Mouse (Mus musculus): Measurements from ENCODE around the gene E2f4.
"Not testable (repeated sequence)": the region's sequence is repeated elsewhere in the genome, so short reads cannot be mapped to it uniquely, and the experiment has no call there.

The E2f4 gene

GRCm38 (mm10) chr8:105269075-105269458 is 28.4 kb upstream of the E2f4 start:
- in situ Hi-C loops (cut with MseI, MboI): no loop called here

DNA sequence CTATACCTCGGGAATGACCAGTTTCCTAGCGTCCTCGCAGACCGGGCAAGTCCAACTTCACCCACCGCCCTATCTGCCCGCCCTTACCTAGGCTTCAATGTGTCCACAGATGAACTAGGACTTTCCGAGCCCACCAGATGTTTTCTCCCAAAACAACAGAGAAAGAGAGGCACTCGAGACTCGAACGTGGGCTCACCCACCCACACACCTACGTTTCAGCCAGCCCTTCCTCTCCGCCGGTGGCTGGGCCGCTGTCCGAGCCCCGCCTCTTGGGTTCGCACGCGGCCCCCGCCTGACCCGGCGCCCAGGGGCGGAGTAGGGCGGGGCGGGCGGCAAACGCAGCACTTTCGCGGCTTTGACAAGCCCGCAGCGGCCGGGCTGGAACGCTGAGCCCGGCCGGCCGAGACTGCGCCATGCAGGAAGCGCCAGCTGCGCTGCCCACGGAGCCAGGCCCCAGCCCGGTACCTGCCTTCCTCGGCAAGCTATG is 28.0 kb upstream of the E2f4 start, which contains the start of gene Hsf4:
TSS of gene Hsf4 (plus strand) at position 341 of the 487 bp plus-strand sequence.
- in situ Hi-C loops (cut with MseI, MboI): no loop called here

DNA sequence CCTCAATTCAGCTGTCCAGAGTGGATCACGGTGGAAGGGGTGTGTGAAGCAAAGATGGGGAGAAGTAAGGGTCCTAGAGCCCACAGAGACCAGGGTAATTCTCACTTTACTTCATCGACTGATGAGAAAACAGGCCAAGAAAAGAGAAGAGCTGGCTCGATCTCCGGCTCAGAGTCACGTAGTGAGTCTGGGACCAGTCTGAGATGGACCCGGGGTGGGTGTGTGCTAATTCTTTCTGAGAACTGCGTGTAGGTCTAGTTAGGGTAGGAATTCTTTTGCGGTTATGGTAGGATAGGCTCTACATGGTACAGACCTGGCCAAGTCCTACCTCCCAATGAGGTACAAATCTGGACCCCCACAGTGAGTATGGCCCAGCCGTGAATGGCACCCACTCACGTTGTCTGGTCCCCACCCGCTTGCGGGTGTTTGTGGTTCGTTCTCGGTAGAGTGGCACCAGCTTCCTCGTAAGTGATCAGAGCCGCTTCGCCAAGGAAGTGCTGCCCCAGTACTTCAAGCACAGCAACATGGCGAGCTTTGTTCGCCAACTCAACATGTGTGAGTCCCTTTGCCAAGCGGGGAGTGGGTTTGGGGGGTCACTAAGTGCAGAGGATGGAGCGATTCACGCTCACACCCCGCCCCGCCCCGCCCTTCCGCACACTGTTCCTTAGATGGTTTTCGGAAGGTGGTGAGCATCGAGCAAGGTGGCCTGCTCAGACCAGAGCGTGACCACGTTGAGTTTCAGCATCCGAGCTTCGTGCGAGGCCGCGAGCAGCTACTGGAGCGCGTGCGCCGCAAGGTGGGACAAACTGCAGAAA is 27.2 kb upstream of the E2f4 start:
- in situ Hi-C loops (cut with MseI, MboI): no loop called here

DNA sequence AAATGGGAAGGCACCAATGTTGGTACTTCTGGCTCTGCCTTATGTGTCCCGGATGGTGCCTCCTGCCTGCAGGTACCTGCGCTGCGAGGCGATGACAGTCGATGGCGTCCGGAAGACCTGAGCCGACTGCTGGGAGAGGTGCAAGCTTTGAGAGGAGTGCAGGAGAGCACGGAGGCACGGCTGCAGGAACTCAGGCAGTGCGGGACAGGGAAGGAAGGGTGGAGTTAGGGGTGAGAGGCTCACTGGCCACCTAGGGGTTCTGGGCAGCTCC is 26.6 kb upstream of the E2f4 start:
- in situ Hi-C loops (cut with MseI, MboI): no loop called here

- in situ Hi-C loops (cut with MseI, MboI): no loop called here
Measured at GRCm38 (mm10) chr8:105275387-105275786, 22.1 kb upstream of the E2f4 start.

DNA sequence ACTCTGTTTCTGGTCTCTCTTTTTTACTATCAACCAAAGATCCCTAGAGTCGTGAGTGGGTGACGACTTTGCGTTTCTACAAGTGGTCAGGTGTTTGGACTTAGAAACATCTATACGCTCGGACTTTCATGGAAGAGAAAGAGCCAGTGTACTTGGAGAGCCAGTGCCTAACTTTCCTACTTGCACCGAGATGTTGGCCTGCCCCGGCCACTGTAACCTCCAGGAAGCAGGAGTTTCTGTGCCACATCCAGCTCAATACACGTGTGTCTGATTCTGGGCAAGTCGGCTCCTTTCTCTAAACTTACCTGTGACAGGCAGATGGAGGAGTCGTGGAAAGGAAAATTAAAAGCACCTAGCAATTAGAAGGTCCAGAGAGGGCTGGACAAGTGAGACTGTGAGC is 21.6 kb upstream of the E2f4 start, which contains the start of gene Nol3:
TSS of gene Nol3 (plus strand) at position 301 of the 400 bp plus-strand sequence.
- in situ Hi-C loops (cut with MseI, MboI): no loop called here

GRCm38 (mm10) chr8:105276292-105277120 is 21.0 kb upstream of the E2f4 start:
- in situ Hi-C loops (cut with MseI, MboI): no loop called here

- in situ Hi-C loops (cut with MseI, MboI): no loop called here
Measured at GRCm38 (mm10) chr8:105278911-105279334, 18.5 kb upstream of the E2f4 start.

- in situ Hi-C loops (cut with MseI, MboI): no loop called here
Measured at GRCm38 (mm10) chr8:105280567-105280966, 16.9 kb upstream of the E2f4 start.

GRCm38 (mm10) chr8:105281821-105282220 is 15.6 kb upstream of the E2f4 start:
- in situ Hi-C loops (cut with MseI, MboI): no loop called here

DNA sequence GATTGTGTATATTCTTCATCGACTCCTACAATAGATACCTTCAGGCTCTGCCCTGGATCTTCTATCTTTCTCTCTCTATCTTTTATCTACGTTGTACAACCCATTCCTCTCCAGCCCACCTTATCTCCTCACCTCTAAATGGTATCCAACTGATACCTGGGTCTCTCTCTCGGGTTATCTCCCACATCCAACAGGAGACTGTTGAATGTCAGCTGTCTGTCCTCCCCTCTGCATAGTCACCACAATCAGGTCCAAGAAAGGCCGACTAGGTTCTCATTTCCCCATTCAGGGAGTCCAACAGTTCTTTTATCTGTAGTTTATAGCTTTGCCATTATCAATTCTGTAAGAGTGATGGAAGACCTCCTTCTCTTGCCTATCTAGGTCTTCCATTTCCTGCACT is 15.2 kb upstream of the E2f4 start:
- in situ Hi-C loops (cut with MseI, MboI): no loop called here

DNA sequence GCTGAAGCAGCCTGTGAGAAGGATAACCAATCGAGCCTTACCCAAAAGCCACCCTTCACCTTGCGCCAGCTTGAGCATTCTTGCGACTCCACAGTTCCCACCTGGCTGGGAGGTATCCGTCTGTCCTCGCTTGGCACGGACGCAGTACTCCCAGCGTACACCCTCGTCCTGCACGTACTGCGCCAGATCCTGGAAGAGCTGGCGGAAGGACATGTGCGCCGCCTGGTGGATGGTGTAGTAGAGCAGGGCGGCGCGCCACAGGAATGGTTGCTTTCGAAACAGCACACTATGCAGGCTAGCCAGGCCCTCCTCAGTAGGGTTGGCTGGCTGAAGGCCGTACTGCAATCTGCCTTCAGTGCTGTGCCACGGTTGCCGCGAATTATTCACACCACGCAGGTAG is 14.4 kb upstream of the E2f4 start:
- in situ Hi-C loops (cut with MseI, MboI): no loop called here

- in situ Hi-C loops (cut with MseI, MboI): no loop called here
Measured at GRCm38 (mm10) chr8:105285514-105285913, 11.9 kb upstream of the E2f4 start.

DNA sequence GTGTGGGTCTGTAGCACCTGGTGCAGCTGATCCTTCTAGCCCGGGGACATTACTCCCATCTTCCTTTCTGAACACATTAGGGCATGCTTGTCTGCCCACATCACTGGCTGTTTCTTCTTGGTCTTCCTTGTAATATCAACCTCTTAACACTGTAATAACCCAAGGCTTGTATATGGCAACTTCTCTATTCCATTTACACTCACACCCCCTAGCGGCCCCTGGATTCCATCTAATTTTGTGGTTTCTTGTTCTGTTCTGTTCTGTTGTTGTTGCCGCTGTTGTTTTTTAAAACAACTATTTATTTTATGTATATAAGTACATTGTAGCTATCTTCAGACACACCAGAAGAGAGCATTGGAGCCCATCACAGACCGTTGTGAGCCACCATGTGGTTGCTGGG is 10.6 kb upstream of the E2f4 start:
- in situ Hi-C loops (cut with MseI, MboI): no loop called here

GRCm38 (mm10) chr8:105288231-105288630 is 9.2 kb upstream of the E2f4 start:
- in situ Hi-C loops (cut with MseI, MboI): no loop called here

- in situ Hi-C loops (cut with MseI, MboI): no loop called here
Measured at GRCm38 (mm10) chr8:105288958-105289732, 8.3 kb upstream of the E2f4 start.

DNA sequence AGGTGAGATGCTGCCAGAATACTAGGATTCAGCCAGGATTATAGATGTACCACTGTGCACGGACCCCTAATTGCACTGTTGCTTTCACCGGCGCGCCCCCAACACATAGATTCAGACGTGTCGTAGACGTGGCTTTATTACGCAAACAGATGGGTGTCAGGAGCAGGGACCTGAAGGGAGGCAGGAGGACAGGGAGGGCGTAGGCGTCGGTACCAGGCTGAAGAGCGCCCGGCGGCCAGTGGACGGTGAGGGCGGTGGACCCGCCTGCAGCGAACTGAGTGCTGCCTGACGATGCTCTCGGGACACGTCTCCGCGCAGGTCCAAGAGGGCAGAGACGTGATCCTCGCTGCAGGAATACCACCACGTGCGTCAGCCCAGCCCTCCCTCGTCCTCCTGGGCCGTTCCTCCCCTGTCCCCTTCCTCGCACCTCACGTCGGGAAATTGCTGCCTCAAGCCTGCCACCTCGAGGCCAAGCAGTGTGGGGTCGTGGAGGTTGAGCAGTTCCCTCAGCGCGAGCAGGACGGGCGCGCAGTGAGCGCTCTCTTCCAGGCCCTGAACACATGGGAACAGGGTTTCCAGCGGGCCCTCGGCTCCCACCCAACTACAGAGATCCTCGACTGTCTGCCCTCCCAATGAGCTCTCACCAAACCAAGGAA is 7.5 kb upstream of the E2f4 start, which contains the start of gene 4931428F04Rik:
TSS of gene 4931428F04Rik (minus strand) at position 60 of the 656 bp plus-strand sequence.
- in situ Hi-C loops (cut with MseI, MboI): no loop called here

GRCm38 (mm10) chr8:105290554-105291314 is 6.7 kb upstream of the E2f4 start:
- in situ Hi-C loops (cut with MseI, MboI): no loop called here

DNA sequence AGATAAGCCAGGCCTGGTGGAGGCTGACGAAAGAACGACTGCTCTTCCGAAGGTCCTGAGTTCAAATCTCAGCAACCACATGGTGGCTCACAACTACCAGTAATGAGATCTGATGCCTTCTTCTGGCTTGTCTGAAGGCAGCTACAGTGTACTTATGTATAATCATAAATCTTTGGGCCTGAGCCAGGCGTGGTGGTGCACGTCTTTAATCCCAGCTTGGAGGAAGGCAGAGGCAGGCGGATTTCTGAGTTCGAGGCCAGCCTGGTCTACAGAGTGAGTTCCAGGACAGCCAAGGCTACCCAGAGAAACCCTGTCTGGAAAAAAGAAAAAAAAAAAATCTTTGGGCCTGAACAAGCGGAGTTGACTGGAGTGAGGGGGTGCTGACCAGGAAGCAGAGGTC is 6.1 kb upstream of the E2f4 start:
- in situ Hi-C loops (cut with MseI, MboI): not testable (repeated sequence)

DNA sequence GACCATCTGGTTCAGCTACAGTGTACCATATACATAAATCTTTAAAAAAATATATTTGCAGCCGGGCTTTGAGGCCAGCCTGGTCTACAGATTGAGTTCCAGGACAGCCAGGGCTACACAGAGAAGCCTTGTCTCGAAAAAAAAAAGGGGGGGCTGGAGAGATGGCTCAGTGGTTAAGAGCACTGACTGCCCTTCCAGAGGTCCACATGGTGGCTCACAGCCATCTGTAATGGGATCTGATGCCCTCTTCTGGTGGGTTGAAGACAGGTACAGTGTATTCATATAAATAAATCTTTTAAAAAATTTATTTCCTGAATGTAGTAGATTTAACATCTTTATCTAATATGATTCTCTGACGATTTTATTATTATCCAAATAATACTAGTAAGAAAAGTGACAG is 5.7 kb upstream of the E2f4 start:
- in situ Hi-C loops (cut with MseI, MboI): not testable (repeated sequence)

GRCm38 (mm10) chr8:105292471-105292870 is 5.0 kb upstream of the E2f4 start:
- in situ Hi-C loops (cut with MseI, MboI): no loop called here
